Mouse (Mus musculus) thymus, postnatal 25 days (tissue): ENCODE data around the gene Olfr922.

ENCODE experiments used
- DNase-seq: peaks from one replicate; pipeline ENCODE4 v3.0.0; 2022

The Olfr922 gene

GRCm38 (mm10) chr9:38814314-38814713 lies at the start of gene Olfr922:
TSS of gene Olfr922 (plus strand) at chr9:38814614.
- no peak for DNase-seq

GRCm38 (mm10) chr9:38772768-38773167 lies 41.6 kb upstream of the Olfr922 start, which contains the start of gene Olfr921:
TSS of gene Olfr921 (plus strand) at chr9:38773068.
- no peak for DNase-seq

GRCm38 (mm10) chr9:38792689-38793088 lies 21.7 kb upstream of the Olfr922 start:
- DNase-seq, result no peak

- DNase-seq, result no peak
Observed at GRCm38 (mm10) chr9:38805696-38806095, 8.7 kb upstream of the Olfr922 start.

DNA sequence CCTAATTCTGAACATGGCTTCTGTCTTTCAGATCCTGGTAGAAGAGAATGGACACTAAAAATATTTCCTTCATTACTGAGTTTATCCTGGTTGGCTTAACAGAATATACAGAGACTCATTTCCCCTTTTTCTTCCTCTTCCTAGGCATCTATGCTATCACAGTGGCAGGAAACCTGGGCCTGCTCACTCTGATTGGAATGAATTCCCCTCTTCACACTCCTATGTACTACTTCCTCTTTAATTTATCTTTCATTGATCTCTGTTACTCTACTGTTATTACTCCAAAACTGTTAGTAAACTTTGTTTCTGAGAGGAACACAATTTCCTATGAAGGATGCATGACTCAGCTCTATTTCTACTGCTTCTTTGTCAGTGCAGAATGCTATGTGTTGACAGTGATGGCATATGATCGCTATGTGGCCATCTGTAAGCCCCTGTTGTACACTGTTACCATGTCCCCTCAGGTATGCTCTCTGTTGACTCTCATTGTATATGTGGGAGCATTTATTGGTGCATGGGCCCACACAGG lies 1.1 kb downstream of the Olfr922 start:
- no peak for DNase-seq

DNA sequence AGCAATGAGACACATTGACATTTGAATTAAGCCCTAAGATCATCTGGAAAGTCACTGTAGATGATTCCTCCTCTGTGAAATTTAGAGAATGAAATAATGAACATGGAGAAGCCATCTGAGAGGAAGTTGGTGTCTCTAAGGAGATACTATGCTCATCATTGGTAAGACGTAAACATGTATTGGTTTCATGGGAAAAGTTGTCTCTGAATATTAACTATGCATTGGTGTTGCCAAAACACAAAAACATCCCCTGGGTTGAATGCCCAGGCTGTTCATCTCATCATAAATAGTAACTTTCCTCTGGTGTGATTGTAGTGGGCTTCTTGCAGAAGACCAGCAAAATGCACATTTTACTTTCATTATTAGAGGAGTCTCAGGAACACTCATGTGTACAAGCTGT lies 11.8 kb downstream of the Olfr922 start, which contains the start of gene Olfr923:
Gene Olfr923, plus strand, starts transcription at position 301 of the 400 bp plus-strand sequence.
- DNase-seq, result no peak

GRCm38 (mm10) chr9:38833027-38833426 lies 18.6 kb downstream of the Olfr922 start:
- no peak for DNase-seq

DNA sequence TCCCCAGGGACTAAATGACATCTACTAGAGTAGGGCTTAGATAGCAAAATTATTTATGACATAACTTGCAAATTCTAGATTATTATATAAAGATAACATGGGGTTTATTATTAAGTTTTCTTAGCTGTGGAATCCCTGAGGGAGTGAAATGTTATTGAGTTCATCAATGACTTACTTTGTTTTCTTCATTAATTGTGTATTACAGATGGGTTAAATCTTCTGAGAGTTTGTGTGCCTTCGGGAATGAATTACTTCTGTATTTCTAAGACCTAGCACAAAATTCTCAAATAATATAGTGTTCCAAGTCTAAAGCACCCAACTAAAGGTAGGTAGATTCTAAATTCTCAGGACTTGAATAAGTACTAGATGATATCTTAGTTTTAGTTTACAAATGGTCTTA lies 29.7 kb downstream of the Olfr922 start, which contains the start of gene Olfr924:
Gene Olfr924, plus strand, starts transcription at position 301 of the 400 bp plus-strand sequence.
- DNase-seq, result no peak

- no peak for DNase-seq
Observed at GRCm38 (mm10) chr9:38854760-38855159, 40.3 kb downstream of the Olfr922 start, which contains the start of gene Olfr26. TSS of gene Olfr26 (plus strand) at chr9:38855060.
